Mouse (Mus musculus) heart, embryonic 14.5 days (tissue): ENCODE data around the gene Mtrf1l. TPM values are rescaled to one million over a fixed set of nuclear protein-coding genes. Genes with fewer than 3 reads are reported as not detected.
A peak's percentile ranks its signal among the peaks of the same experiment; 100 is the strongest.

Experiments
- ATAC-seq: fragments of 200-750 bp; cut with Nextera tagmentation; 2 replicates; pipeline ENCODE4 v1.8.0; 2017; ENCODE audit warnings: low read depth, moderate TSS enrichment; ENCODE audit not compliant: insufficient number of reproducible peaks, insufficient read depth, low FRiP score
- H3K27ac ChIP-seq, 2 experiments: fragments of 200-500 bp in 1 of 2; fragments of 300-500 bp in 1 of 2; sonication (generic) in 1 of 2; replicated peaks in 1 of 2; 2 replicates each; pipeline ENCODE4 v1.5.1; 2012 to 2014; ENCODE audit warnings: low read depth in 2 of 2, low read length in 2 of 2, control low read depth in 1 of 2, mild to moderate bottlenecking in 1 of 2, mixed read lengths in 1 of 2; ENCODE audit not compliant: control insufficient read depth in 1 of 2, insufficient read depth in 1 of 2
- H3K27me3 ChIP-seq: fragments of 300-500 bp; sonication (generic); 2 replicates; pipeline ENCODE4 v1.6.1; 2014; ENCODE audit warnings: mild to moderate bottlenecking, low read length, control low read depth; ENCODE audit not compliant: control insufficient read depth, insufficient read depth
- H3K36me3 ChIP-seq: fragments of 300-500 bp; sonication (generic); 2 replicates; pipeline ENCODE4 v1.6.1; 2014; ENCODE audit warnings: mild to moderate bottlenecking, control low read depth, low read length, mixed read lengths; ENCODE audit not compliant: control insufficient read depth, insufficient read depth
- H3K4me1 ChIP-seq, 2 experiments: fragments of 200-500 bp in 1 of 2; fragments of 300-500 bp in 1 of 2; sonication (generic) in 1 of 2; 2 replicates each; pipeline ENCODE4 v1.6.1; 2012 to 2014; ENCODE audit warnings: low read length in 2 of 2, control low read depth in 1 of 2, mixed read lengths in 1 of 2; ENCODE audit not compliant: control insufficient read depth in 2 of 2, insufficient read depth in 2 of 2
- H3K4me2 ChIP-seq: fragments of 300-500 bp; sonication (generic); 2 replicates; pipeline ENCODE4 v1.6.1; 2014; ENCODE audit warnings: mild to moderate bottlenecking, low read length
- H3K4me3 ChIP-seq, 2 experiments: fragments of 200-500 bp in 1 of 2; fragments of 300-500 bp in 1 of 2; sonication (generic) in 1 of 2; 2 replicates each; pipeline ENCODE4 v1.5.1; 2012 to 2014; ENCODE audit warnings: low read length in 2 of 2, mild to moderate bottlenecking in 2 of 2, control low read depth in 1 of 2, low read depth in 1 of 2, moderate library complexity in 1 of 2; ENCODE audit not compliant: control insufficient read depth in 1 of 2, insufficient read depth in 1 of 2
- H3K9ac ChIP-seq: fragments of 300-500 bp; sonication (generic); 2 replicates; pipeline ENCODE4 v1.6.1; 2014; ENCODE audit warnings: mild to moderate bottlenecking, low read length
- H3K9me3 ChIP-seq: fragments of 300-500 bp; sonication (generic); 2 replicates; pipeline ENCODE4 v1.6.1; 2016; ENCODE audit warnings: low read length, control low read depth; ENCODE audit not compliant: control insufficient read depth
- WGBS: fragments of 180-500 bp; shearing (Covaris S2); extraction: QIAGEN DNeasy Blood & Tissue Kit; methylation state at CpG from one replicate; pipeline ENCODE4 v1.1.7; 2014; 5-methylcytosine and 5-hydroxymethylcytosine counted together
- polyA plus RNA-seq: library from polyadenylated mRNA; unstranded; fragments of >200 nt; fragmentation: Nextera tagmentation; extraction: Ambion mirVana; gene quantifications from 2 replicates; pipeline ENCODE4 v1.2.1, GENCODE M21; 2014

Gene Mtrf1l
- 13.3 and 15.9 TPM in 2 replicates for polyA plus RNA-seq

GRCm38 (mm10) chr10:5823740-5824491, at the start of gene Mtrf1l:
TSS of gene Mtrf1l (minus strand) at chr10:5823910.
- H3K27me3 ChIP-seq = no peaks in the 10 kb centered on the region
- peak within 1 kb of the TSS; percentile 95 to 96 for H3K27ac ChIP-seq
- peak within 1 kb of the TSS; percentile 91 for H3K9ac ChIP-seq
- H3K4me2 ChIP-seq = peak within 1 kb of the TSS; percentile 94
- peak within 1 kb of the TSS; percentile 88 to 98 for H3K4me3 ChIP-seq
- no peaks in the 10 kb centered on the region for H3K9me3 ChIP-seq
- ATAC-seq = peak; percentile 99
- H3K36me3 ChIP-seq = peaks cover 26% of the 10 kb centered on the region
- H3K4me1 ChIP-seq = peaks cover 7 to 8% of the 10 kb centered on the region in 2 experiments
- WGBS = under 1% methylated on average over 47 of the region's 47 CpGs

GRCm38 (mm10) chr10:5871081-5871480, 47.4 kb upstream of the Mtrf1l start:
- no peak overlapping the region for H3K27ac ChIP-seq
- no peak for ATAC-seq
- H3K4me2 ChIP-seq = no peak overlapping the region
- no peaks in the 10 kb centered on the region for H3K27me3 ChIP-seq
- H3K4me3 ChIP-seq = no peak overlapping the region
- WGBS = 58% methylated on average over 4 of the region's 4 CpGs
- H3K9me3 ChIP-seq = no peaks in the 10 kb centered on the region
- no peaks in the 10 kb centered on the region for H3K36me3 ChIP-seq
- H3K9ac ChIP-seq = no peak overlapping the region
- H3K4me1 ChIP-seq = no peaks in the 10 kb centered on the region

GRCm38 (mm10) chr10:5867981-5868552, 44.4 kb upstream of the Mtrf1l start:
- WGBS = 81% methylated on average over 11 of the region's 11 CpGs
- Histone ChIP-seq H3K4me3 (no peak overlapping the region), H3K4me1 (no peaks in the 10 kb centered on the region), H3K36me3 (no peaks in the 10 kb centered on the region), H3K27ac (no peak overlapping the region), H3K27me3 (no peaks in the 10 kb centered on the region), H3K9ac (no peak overlapping the region), H3K4me2 (no peak overlapping the region), H3K9me3 (no peaks in the 10 kb centered on the region)
- ATAC-seq = no peak

GRCm38 (mm10) chr10:5865996-5866395, 42.3 kb upstream of the Mtrf1l start:
- no peaks in the 10 kb centered on the region for H3K4me1 ChIP-seq
- no peaks in the 10 kb centered on the region for H3K9me3 ChIP-seq
- no peak for ATAC-seq
- H3K9ac ChIP-seq = no peak overlapping the region
- no peaks in the 10 kb centered on the region for H3K36me3 ChIP-seq
- H3K4me2 ChIP-seq = no peak overlapping the region
- WGBS = 56% methylated on average over 2 of the region's 2 CpGs
- no peaks in the 10 kb centered on the region for H3K27me3 ChIP-seq
- H3K27ac ChIP-seq = no peak overlapping the region
- no peak overlapping the region for H3K4me3 ChIP-seq

- H3K27me3 ChIP-seq = no peaks in the 10 kb centered on the region
- no peak for ATAC-seq
- H3K4me2 ChIP-seq = no peak overlapping the region
- no peak overlapping the region for H3K27ac ChIP-seq
- H3K4me1 ChIP-seq = no peaks in the 10 kb centered on the region
- no peak overlapping the region for H3K9ac ChIP-seq
- no peaks in the 10 kb centered on the region for H3K36me3 ChIP-seq
- H3K9me3 ChIP-seq = no peaks in the 10 kb centered on the region
- WGBS = 94% methylated on average over 3 of the region's 3 CpGs
- no peak overlapping the region for H3K4me3 ChIP-seq
Measured at GRCm38 (mm10) chr10:5862669-5863068, 39.0 kb upstream of the Mtrf1l start.

- no peak for ATAC-seq
- Histone ChIP-seq H3K27ac (no peak overlapping the region), H3K4me2 (no peak overlapping the region), H3K27me3 (no peaks in the 10 kb centered on the region), H3K9me3 (no peaks in the 10 kb centered on the region), H3K4me1 (no peaks in the 10 kb centered on the region), H3K36me3 (no peaks in the 10 kb centered on the region), H3K9ac (no peak overlapping the region), H3K4me3 (no peak overlapping the region)
- WGBS = 91% methylated on average over 3 of the region's 3 CpGs
Measured at GRCm38 (mm10) chr10:5860849-5861248, 37.1 kb upstream of the Mtrf1l start.

- no peak for ATAC-seq
- Histone ChIP-seq H3K4me3 (no peak overlapping the region), H3K4me2 (no peak overlapping the region), H3K9ac (no peak overlapping the region), H3K27ac (no peak overlapping the region), H3K27me3 (no peaks in the 10 kb centered on the region), H3K36me3 (no peaks in the 10 kb centered on the region), H3K4me1 (no peaks in the 10 kb centered on the region), H3K9me3 (no peaks in the 10 kb centered on the region)
- WGBS = 75% methylated on average over 4 of the region's 4 CpGs
Measured at GRCm38 (mm10) chr10:5859729-5860128, 36.0 kb upstream of the Mtrf1l start.
